Mouse (Mus musculus): ENCODE measurements around the gene S100a8.

- TF ChIP-seq CTCF (IDR thresholded peaks at IDR 0.05; ENCODE audit: control insufficient read depth, insufficient read depth, insufficient replicate concordance, low read depth, low read length), result no peak
- no peak for TF ChIP-seq POLR2A (IDR thresholded peaks at IDR 0.05; ENCODE audit: control insufficient read depth, low read depth, low read length)
Measured at GRCm38 (mm10) chr3:90626266-90627021, 42.3 kb upstream of the S100a8 start.

Data from testis, adult 2 months (tissue).